Mouse (Mus musculus): ENCODE data around the gene Obp2b.

DNA sequence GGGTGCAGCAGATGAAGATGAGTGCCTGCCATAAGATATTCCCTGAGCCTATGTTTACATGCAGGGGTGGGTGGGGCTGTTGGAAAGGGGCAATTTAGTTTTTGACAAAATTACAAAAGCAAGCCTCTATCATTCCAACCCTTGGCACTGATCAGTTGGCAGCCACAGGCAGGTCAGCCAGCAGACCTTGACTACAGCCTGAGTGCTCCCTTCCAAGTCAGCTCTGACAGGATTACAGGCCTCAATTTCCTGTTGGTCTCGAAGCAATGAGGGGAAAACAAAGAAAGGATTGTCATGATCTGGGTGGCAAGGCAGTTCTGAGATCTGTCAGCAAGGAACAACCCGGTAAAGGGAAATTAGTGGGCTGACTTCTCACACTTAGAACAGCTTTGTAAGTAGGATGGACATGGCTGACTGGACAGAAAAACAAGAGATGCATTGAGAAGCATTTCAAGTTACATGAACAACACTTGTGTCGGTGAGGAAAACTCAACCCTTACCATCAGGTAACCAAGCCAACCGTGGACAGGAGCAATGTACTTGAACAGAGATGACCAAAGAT, 21.3 kb downstream of the Obp2b start:
- TF ChIP-seq CTCF (IDR thresholded peaks at IDR 0.05; ENCODE audit: control insufficient read depth, insufficient read depth, low read length) (no peak), POLR2A (IDR thresholded peaks at IDR 0.05; ENCODE audit: borderline replicate concordance, control insufficient read depth, low read depth, low read length) (no peak)
